Mouse (Mus musculus): ENCODE results near the gene Dab2.
A peak's percentile ranks its signal among the peaks of the same experiment; 100 is the strongest.

Gene Dab2

DNA sequence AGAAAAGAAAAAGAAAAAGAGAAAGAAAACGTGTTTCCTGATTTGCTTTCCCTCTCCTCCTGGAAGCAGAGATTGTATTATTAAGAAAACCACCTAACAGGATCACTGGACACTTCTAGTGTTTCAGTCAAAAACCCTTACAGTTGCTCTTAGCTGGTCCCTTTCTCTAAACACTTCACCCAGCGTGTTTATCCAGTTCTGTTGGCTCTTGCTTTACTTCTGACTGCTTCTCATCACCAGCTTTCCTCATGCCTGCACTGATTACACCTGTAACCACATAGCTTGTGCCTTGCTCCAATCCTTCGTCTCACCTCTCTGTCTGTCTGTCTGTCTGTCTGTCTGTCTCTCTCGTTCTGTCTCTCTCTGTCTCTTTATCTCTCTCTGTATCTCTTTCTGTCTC lies 25.9 kb downstream of the Dab2 start:
- DNase-seq (ENCODE audit: low spot score in 2 of 2), result no peak

GRCm38 (mm10) chr15:6326011-6326410 lies 26.4 kb downstream of the Dab2 start:
- DNase-seq (ENCODE audit: low spot score in 2 of 2), result no peak

DNA sequence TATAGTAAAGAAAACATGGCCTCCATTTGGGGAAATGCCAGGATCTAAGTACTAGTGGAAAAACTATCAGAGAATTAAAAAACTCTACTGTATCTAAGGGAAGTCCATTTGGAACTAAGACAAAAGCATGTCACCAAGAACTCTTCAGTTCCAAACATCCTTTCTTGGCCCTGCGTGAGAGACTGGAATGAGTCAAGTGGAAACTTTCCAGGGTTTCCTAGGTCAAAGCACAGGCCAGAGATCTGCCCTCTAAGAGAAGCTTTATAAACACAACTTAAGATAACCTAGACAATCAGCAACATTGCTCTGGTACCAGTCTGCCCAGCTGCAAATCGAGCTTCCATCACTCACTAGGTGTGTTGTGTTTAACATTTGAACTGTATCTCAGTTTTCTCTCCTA lies 31.8 kb downstream of the Dab2 start:
- DNase-seq (ENCODE audit: low spot score in 2 of 2), result no peak

DNA sequence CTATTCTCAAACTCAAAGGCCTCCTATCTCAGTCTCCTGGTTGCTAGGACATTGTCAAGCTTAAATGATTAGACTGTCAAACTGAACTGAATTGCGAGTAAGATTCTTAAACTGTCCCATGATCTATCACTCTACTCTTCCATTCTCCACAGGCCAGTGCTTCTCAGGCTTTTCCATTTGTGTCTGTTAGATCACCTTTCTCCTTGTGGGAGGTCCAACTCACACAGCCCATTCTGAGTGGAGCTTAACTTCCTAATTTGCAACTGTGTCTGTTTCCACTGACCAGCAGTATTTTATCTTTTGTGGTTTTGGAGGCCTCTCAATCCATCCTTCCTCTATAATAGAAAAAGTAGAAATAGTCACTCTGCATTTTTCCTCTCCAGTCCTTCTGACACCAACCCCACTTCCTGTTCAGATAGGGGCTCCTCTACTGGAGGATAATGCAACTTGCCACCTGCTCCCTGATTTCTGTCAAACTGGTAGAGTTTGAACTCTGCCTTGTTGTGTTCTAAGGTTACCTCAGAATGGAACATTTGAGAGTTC lies 35.1 kb downstream of the Dab2 start:
- DNase-seq (ENCODE audit: low spot score in 2 of 2), result no peak

DNA sequence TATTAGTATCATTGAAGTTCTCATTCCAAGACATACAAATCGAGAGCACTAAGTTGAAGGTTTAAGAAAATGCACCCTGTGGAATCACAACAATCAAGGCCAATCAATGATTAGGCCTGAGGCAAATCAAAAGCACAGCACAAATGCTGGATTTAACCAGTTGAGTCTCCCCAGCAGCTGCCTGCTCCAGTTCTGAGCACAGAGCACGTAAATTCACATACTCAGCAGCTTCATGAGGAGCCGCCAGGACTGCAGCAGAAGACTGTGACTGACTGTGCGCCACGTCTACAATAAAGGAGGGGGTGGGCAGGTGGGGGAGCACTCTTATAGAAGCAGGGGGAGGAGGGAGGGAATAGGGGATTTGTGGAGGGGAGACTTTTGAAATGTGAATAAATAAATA lies 40.2 kb downstream of the Dab2 start:
- DNase-seq (ENCODE audit: low spot score in 2 of 2), result no peak

DNA sequence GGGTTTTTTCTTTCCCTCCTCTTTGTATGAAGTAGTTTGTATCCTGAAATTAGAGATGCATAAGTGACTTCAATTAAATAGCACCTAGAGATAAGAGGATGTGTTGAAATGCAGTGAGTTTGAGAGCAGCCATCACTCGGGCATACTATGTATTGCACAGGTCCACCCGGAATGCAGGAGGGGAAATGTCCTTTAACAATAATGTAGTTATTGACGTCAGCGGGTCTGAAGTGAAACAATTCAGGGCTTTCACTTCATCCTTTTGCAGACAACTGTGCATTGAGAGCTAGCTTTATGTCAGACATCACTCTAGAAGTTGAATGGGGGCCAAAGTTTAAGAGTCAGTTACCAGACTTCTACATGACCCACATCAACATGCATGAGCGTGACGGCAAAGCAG lies 40.8 kb downstream of the Dab2 start:
- DNase-seq (ENCODE audit: low spot score in 2 of 2), result no peak

DNA sequence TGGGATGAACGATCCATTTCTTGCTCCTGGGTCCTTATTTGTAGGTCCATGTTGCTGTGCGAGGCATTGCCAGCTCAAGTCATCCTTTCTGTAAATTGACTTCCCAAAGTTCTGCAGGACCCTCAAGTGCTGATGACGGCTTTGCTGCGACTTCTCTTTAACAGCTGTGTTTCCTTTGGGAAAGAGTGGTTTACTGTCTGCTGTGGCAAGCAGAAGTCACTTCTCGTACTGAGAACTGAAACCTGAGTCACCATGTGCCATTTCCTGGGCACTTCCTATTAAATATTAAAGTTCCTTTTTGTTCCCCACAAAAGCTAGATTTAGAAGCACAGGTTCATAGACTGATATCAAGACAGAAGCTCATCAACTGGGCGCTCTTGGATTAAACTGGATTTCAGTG lies 41.8 kb downstream of the Dab2 start:
- DNase-seq (ENCODE audit: low spot score in 2 of 2), result no peak

GRCm38 (mm10) chr15:6353901-6354300 lies 54.3 kb downstream of the Dab2 start:
- no peak for DNase-seq (ENCODE audit: low spot score in 2 of 2)

DNA sequence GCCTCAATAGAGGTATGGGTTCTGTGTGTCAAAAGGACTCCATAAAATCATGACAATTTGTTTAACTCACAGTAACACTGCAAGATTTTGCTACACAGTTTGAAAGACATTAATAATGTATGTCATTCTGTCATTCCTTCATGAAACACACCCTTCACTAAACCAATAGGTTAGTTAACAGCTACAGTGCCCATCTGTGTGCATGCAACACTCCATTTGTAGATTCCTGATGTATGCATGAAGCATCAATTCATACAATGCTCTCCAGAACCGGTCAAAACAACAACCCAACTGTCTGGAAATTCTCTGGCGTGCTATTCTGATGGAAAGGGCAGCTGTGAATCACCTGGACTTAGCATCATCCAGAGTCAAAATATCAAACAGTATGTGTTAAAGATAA lies 60.3 kb downstream of the Dab2 start:
- no peak for DNase-seq (ENCODE audit: low spot score in 2 of 2)

DNA sequence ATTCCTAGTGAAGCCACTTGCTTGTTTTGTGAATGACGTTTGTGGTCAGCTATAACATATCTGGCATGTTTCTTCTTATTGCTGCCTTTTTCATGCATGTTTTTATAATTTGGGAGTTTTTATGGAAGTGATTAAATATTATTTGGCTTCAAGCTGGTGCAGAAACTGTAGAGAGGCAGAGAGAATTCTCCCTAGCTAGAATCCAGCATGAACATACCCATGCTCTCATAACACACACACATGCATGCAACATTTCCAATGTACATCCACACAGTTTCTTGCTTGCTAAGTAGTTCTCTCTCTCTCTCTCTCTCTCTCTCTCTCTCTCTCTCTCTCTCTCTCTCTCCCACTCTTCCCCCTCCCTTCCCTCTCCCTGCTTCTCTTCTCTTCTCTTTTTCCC lies 70.4 kb downstream of the Dab2 start:
- no peak for DNase-seq (ENCODE audit: low spot score in 2 of 2)

DNA sequence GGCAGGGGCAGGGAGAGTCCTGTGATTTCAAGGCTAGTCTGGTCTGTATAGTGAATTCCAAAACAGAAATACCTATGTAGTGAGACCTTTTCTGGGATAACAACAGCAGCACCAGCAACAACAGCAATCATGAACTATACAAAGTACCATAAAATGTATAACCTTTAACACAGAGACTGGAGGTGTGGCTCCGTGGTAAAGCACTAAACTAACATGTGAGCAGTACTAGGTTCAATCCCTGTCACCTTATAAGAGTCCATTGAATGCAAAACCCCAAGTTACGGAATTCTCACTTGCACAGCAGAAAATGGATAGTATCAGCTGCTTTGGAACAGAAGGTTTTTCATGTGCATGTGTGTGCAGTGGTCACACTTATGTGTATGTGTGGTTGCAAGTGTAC lies 71.9 kb downstream of the Dab2 start:
- no peak for DNase-seq (ENCODE audit: low spot score in 2 of 2)

GRCm38 (mm10) chr15:6375016-6375415 lies 75.4 kb downstream of the Dab2 start:
- no peak for DNase-seq (ENCODE audit: low spot score in 2 of 2)

- no peak for DNase-seq (ENCODE audit: low spot score in 2 of 2)
Observed at GRCm38 (mm10) chr15:6376001-6376400, 76.4 kb downstream of the Dab2 start.

DNA sequence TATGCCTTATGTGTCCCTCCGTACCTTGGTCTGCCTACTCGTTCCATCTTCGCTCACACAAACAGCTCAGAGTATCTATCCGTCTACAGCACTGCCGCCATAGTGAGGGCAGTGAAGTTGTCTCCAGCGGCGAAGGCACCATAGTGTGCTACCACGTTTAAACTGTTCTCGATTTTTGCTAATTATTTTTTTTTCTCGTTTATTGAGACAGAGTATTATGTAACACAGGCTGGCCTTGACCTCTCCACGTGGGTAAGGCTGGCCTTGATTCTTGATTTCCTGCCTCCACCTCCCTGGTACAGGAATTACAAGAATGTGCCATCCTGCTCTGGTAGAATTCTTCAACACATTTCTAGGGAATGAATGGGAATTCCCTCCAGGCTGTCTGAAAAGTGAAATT lies 77.2 kb downstream of the Dab2 start:
- no peak for DNase-seq (ENCODE audit: low spot score in 2 of 2)

GRCm38 (mm10) chr15:6384027-6384426 lies 84.4 kb downstream of the Dab2 start:
- DNase-seq (ENCODE audit: low spot score in 2 of 2), result no peak

- no peak for DNase-seq (ENCODE audit: low spot score in 2 of 2)
Observed at GRCm38 (mm10) chr15:6385241-6385640, 85.7 kb downstream of the Dab2 start.

DNA sequence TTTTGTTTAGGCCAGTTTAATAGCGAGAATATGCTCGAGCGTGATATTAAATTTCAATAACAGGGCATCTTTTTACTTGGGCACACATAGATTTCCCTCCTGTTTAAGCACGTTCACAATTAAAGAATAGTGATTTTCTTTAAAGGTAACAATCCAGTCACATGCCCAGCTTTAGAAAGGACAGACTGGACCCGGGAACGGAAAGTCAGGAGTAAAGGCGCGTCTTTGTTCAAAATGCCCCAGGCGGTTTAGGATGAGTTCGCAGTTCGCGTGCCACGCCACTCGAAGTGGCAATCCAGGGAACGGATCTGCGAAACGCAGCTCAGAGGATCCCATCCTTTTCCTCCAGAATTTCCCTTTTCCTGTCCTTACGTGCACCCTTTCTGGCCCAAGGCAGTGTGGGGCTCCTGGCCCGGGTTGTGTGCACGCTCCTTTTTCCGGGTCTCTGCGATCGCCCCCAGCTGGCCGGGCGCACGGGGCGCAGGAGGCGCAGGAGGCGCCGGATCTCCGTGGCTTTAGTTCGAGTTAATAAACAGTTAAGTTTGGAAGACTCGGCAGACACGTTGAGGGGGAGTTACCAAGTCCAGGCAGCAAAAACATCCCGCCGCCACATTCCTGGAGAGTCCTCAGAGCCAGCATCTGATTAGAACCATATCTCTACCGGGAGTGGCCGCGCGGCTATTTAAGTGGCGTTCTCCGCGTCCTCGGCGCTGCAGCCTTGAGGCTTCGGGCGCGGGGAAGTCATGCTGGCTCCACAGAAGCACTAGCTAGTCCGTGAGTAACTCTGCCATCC lies 86.8 kb downstream of the Dab2 start:
- DNase-seq (ENCODE audit: low spot score in 2 of 2), result peak; percentile 58 to 72

GRCm38 (mm10) chr15:6386961-6387728 lies 87.6 kb downstream of the Dab2 start:
- DNase-seq (ENCODE audit: low spot score in 2 of 2), result no peak

DNA sequence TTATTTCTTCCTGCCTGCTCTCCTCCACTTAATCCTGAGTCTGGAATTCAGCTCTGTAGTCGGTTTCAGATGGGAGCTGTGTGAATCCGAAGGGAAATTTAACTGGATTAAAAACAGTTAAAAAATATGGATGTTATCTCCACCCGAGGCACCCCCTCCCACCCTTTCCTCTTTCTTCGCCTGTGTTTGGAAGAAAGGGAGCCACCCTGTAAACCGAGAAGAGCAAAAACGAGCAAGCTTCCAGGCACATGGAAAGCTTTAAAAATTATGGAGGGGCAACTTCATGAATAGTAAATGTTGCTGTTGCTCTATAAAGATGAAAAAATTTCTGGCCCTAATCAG lies 88.1 kb downstream of the Dab2 start:
- DNase-seq (ENCODE audit: low spot score in 2 of 2), result no peak

DNA sequence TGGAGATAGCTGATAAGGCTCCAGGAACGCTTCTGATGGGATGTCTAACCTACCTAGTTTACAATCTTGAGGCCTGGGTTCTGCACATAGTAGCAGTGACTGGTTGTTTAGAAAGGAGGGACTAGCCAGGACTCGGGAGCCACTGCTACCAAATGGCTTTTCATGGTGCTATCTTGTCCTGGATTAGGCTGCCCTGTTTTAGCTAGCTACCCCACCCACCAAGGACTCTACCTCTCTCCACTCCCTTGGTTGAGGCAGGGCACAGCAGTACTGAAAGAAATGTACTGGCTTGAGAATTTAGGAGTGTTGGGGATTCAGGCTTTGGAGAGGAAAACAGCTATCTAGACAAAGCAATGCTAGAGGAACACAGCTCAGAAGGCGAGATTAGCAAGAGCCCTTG lies 88.6 kb downstream of the Dab2 start:
- DNase-seq (ENCODE audit: low spot score in 2 of 2), result no peak

DNA sequence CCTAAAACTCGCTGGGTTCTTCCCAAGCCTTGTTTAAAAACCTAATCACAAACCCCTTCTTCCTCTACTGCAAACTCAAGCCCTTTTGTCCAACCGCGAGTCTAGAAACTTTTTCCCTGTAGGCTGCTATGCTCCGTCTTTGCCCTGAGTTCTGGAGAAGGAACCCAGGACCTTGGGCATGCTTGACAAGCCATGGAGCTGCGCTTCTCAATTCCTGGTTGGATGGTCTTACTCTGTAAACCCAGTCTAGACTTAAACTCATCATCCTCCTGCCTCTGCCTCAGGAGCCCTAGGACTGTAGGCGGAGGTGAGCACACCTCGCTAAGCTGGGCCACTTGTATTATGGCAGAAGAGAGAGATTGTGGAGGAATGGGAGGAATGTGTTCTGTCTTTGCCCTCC lies 89.0 kb downstream of the Dab2 start:
- no peak for DNase-seq (ENCODE audit: low spot score in 2 of 2)

DNA sequence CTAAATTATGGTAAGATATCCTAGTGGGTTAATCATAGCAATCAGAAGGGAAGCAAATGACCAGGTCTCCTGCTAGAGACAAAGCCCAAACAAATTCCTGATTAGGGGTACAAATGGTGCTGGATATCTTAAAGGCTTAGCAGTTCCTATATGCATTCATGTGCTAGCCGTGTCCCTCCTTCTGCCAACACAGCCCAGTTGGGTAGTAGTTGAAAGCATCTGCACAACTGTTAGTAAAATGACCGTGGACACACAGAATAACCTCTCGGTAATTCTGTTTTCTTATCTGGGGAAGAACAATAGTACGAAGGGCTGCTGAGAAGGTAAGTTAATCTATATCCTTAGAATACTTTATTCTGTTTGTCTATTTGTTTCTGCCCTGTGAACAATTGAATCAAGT lies 90.5 kb downstream of the Dab2 start:
- DNase-seq (ENCODE audit: low spot score in 2 of 2), result no peak

DNA sequence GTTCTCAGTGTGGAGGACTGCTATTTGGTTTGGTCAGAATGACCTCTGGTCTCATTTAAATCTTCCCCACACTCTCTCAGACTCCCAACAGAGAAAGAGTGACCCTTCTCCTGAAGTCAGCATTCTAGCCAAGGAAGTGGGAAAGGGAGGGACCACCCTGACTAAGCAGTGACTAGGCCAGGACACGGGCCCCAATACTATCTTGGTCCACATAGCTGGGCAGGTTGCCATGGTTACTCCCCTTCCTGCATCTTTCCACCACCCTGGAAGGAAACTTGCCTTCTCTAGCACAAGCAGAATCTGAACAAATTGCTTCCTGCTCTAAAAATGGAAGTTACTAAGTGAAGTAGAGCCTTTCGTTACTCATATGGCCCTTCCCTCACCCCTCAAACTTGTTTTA lies 91.1 kb downstream of the Dab2 start:
- DNase-seq (ENCODE audit: low spot score in 2 of 2), result no peak
